ENCODE assay signal across 14 mouse cellular contexts in the genomic region with DNA sequence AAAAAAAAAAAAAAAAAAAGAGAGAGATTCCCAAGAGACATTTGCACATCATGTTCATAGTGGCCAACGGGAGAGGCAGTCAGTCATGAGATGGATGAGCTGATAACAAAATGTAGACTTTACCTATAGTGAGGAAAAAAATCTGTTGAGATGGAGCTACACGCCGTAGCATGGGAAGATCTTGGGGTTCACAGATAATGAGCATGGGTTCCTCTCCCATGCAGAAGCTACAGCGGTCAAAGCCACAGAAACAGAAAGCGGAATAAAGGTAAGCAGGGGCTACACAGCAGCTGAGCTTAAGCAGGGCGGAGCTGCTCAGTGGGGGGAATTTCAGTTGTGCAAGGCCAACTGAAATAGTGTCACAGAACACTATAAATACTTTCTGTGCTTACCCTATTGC. TPM values are rescaled to one million over a fixed set of nuclear protein-coding genes. Genes with fewer than 3 reads are reported as not detected.
DNase-seq lines count a peak whose midpoint lies in the region; TF ChIP-seq lines count a peak whose summit lies in the region.
"Had no signal": no experiment of that assay in that cellular context is flagged by ENCODE, and none has a peak within 500 bp of the region (broad histone marks: within the 10 kb centered on the region; RNA-seq: fewer than 3 reads in every experiment).

No protein-coding gene starts in this region.

- intact Hi-C loops in left cerebral cortex, postnatal 10 days (cut with DNase I): no loop called here

- H3K36me3 ChIP-seq in MEL (ENCODE audit: control insufficient read depth in 1 of 2, insufficient read depth in 2 of 2, low read length in 2 of 2): peaks cover 0 to 40% of the 10 kb centered on the region in 2 experiments; a peak in 2 of 4 replicates
- H3K36me3 ChIP-seq: heart, embryonic 15.5 days; hindbrain, embryonic 15.5 days had no signal

- no peaks in the 10 kb centered on the region for H3K9me3 ChIP-seq in MEL (replicated peaks; ENCODE audit: insufficient read depth, low read length)
- H3K9me3 ChIP-seq: heart, embryonic 15.5 days; hindbrain, embryonic 15.5 days had no signal

- no peak for TF ChIP-seq RAD21 in MEL (IDR thresholded peaks at IDR 0.05; ENCODE audit: low read depth, low read length)

- no peaks in the 10 kb centered on the region for H3K27me3 ChIP-seq in MEL (ENCODE audit: control insufficient read depth in 1 of 2, insufficient read depth in 2 of 2, low read length in 2 of 2)
- H3K27me3 ChIP-seq: heart, embryonic 15.5 days; hindbrain, embryonic 15.5 days had no signal

- H3K79me2 ChIP-seq in MEL (ENCODE audit: control insufficient read depth, insufficient read depth, low read length, poor library complexity): no peaks in the 10 kb centered on the region; the same call in 1 of the 2 replicates

- TF ChIP-seq EP300 in MEL (IDR thresholded peaks at IDR 0.05; ENCODE audit: low read depth in 1 of 2, low read length in 2 of 2): peak; percentile 77 to 78

- peak overlapping the region; percentile 15 to 42 for H3K4me3 ChIP-seq in MEL (ENCODE audit: control insufficient read depth in 1 of 2, insufficient read depth in 1 of 2, low read depth in 2 of 2, low read length in 2 of 2)
- H3K4me3 ChIP-seq: heart, embryonic 15.5 days; hindbrain, embryonic 15.5 days had no signal

- peak overlapping the region; percentile 98 for H3K27ac ChIP-seq in MEL (ENCODE audit: control insufficient read depth, low read depth, low read length)
- H3K27ac ChIP-seq: heart, embryonic 15.5 days; hindbrain, embryonic 15.5 days had no signal

- TF ChIP-seq CTCF in MEL (IDR thresholded peaks at IDR 0.05 in 2 of 3, conservative IDR thresholded peaks at IDR 0.05 in 1 of 3; ENCODE audit: control insufficient read depth in 1 of 3, insufficient read depth in 1 of 3, low read depth in 2 of 3, low read length in 3 of 3, poor library complexity in 1 of 3, severe bottlenecking in 1 of 3): no peak

- H3K4me1 ChIP-seq in MEL (ENCODE audit: control insufficient read depth in 1 of 2, insufficient read depth in 2 of 2, low read length in 2 of 2): peaks cover 24 to 37% of the 10 kb centered on the region in 2 experiments
- H3K4me1 ChIP-seq: hindbrain, embryonic 15.5 days had no signal

- no peak for TF ChIP-seq POLR2A in MEL (IDR thresholded peaks at IDR 0.05; ENCODE audit: control insufficient read depth in 1 of 2, insufficient read depth in 1 of 2, low read depth in 1 of 2, low read length in 2 of 2, poor library complexity in 1 of 2)

- DNase-seq in spleen, adult 18-20 months: peak; percentile 46 to 54
- DNase-seq in spleen, postnatal 14 days (ENCODE audit: low spot score in 2 of 2): no peak
- peak; percentile 89 for DNase-seq in MEL (ENCODE audit: low read depth, low spot score)
- peak; percentile 10 for DNase-seq in lung, postnatal 10 days
- peak; percentile 84 to 85 for DNase-seq in spleen, postnatal 36 days (ENCODE audit: low spot score in 2 of 2)
- no peak for DNase-seq in left cerebral cortex, postnatal 10 days (ENCODE audit: extremely low spot score in 1 of 2, low spot score in 2 of 2)
- no peak for DNase-seq in adrenal gland, adult 18-20 months (ENCODE audit: low spot score in 2 of 2)
- DNase-seq: adrenal gland, postnatal 25 days; cerebellum, adult 11 months; forebrain, postnatal 0 days; gastrocnemius, postnatal 36 days; thymus, postnatal 36 days had no signal

- peak overlapping the region; percentile 38; the same call in 1 of the 2 replicates for H3K9ac ChIP-seq in MEL (ENCODE audit: control insufficient read depth, low read depth, low read length, poor library complexity, severe bottlenecking)
- H3K9ac ChIP-seq: forebrain, postnatal 0 days; heart, embryonic 15.5 days; hindbrain, embryonic 15.5 days had no signal

TF ChIP-seq in MEL, 35 proteins besides CTCF, POLR2A, EP300 and RAD21:
- no peak for TF ChIP-seq MAFK (IDR thresholded peaks at IDR 0.05; ENCODE audit: borderline replicate concordance, low read depth, low read length)
- TF ChIP-seq UBTF (IDR thresholded peaks at IDR 0.05; ENCODE audit: borderline replicate concordance, insufficient read depth, low read depth, low read length): no peak
- TF ChIP-seq MAZ (IDR thresholded peaks at IDR 0.05; ENCODE audit: low read depth, low read length): 0 out of 2 replicates have a peak, but pooled peaks have one; percentile 3
- peak; percentile 10; the same call in 1 of the 2 replicates for TF ChIP-seq BHLHE40 (IDR thresholded peaks at IDR 0.05; ENCODE audit: borderline replicate concordance, low read depth, low read length)
- TF ChIP-seq GATA1 (IDR thresholded peaks at IDR 0.05; ENCODE audit: low read depth, low read length): peak; percentile 65
- TF ChIP-seq TAL1 (IDR thresholded peaks at IDR 0.05; ENCODE audit: low read length): peak; percentile 52
- TF ChIP-seq ZMIZ1 (IDR thresholded peaks at IDR 0.05; ENCODE audit: low read depth, low read length): 0 out of 2 replicates have a peak, but pooled peaks have one; percentile 39
- TF ChIP-seq POLR2AphosphoS5 (IDR thresholded peaks at IDR 0.05; ENCODE audit: borderline replicate concordance, low read depth, low read length): no peak
- peak; percentile 72 for TF ChIP-seq MXI1 (IDR thresholded peaks at IDR 0.05; ENCODE audit: low read depth, low read length)
- peak; percentile 67 for TF ChIP-seq TCF12 (IDR thresholded peaks at IDR 0.05; ENCODE audit: low read depth, low read length)
- TF ChIP-seq MYC (IDR thresholded peaks at IDR 0.05; ENCODE audit: low read depth, low read length): peak; percentile 74
- peak; percentile 87 for TF ChIP-seq ETS1 (IDR thresholded peaks at IDR 0.05; ENCODE audit: low read depth, low read length)
- TF ChIP-seq ZNF384 (IDR thresholded peaks at IDR 0.05; ENCODE audit: low read depth, low read length): peak; percentile 63
- peak; percentile 71 for TF ChIP-seq MAX (IDR thresholded peaks at IDR 0.05; ENCODE audit: low read length)
- peak; percentile 44; the same call in 1 of the 2 replicates for TF ChIP-seq ZKSCAN1 (IDR thresholded peaks at IDR 0.05; ENCODE audit: low read depth, low read length)
- no peak for TF ChIP-seq NELFE (IDR thresholded peaks at IDR 0.05; ENCODE audit: low read depth, low read length)
- TF ChIP-seq MYB (IDR thresholded peaks at IDR 0.05; ENCODE audit: low read depth, low read length): peak; percentile 80
- TF ChIP-seq SIN3A (IDR thresholded peaks at IDR 0.05; ENCODE audit: low read length): peak; percentile 58
- TF ChIP-seq RCOR1 (IDR thresholded peaks at IDR 0.05; ENCODE audit: low read depth, low read length): peak; percentile 83
- 0 out of 2 replicates have a peak, but pooled peaks have one; percentile 2 for TF ChIP-seq TBP (IDR thresholded peaks at IDR 0.05; ENCODE audit: low read depth, low read length)
TF ChIP-seq in MEL: peak in this region for 16.

RNA-seq across cellular contexts. Expression of gene Themis2, which starts 8.1 kb away (rescaled TPM):
- 1.0 and 1.1 TPM in 2 replicates for total RNA-seq in MEL (2012; rRNA removed)
- 1 to 10 TPM in 1 of 2 experiments, not detected in 1; 2.6 TPM for polyA plus RNA-seq in MEL (2012; ENCODE audit: insufficient read depth in 1 of 2, insufficient read length in 2 of 2, low read depth in 1 of 2, low replicate concordance in 2 of 2, missing spikeins in 1 of 2)
- total RNA-seq in left cerebral cortex, postnatal 10 days (2021): under 1 TPM; 0.47 to 0.49 TPM
- 1 to 10 TPM; 1.7 to 3.3 TPM for total RNA-seq in adrenal gland, adult 18-20 months (2021)

RNA-seq across cellular contexts. Expression of gene Rpa2, which starts 36.2 kb away (rescaled TPM):
- 102 and 119 TPM in 2 replicates for total RNA-seq in MEL (2012; rRNA removed)
- polyA plus RNA-seq in MEL (2012; ENCODE audit: insufficient read depth in 1 of 2, insufficient read length in 2 of 2, low read depth in 1 of 2, low replicate concordance in 2 of 2, missing spikeins in 1 of 2): 100 to 1,000 TPM in 1 of 2 experiments, not detected in 1; 103 TPM
- 10 to 100 TPM; 13.9 to 15.5 TPM for total RNA-seq in left cerebral cortex, postnatal 10 days (2021)
- 1 to 10 TPM; 5.2 to 7.2 TPM for total RNA-seq in adrenal gland, adult 18-20 months (2021)

RNA-seq across cellular contexts. Expression of gene Ppp1r8, which starts 38.6 kb away (rescaled TPM):
- total RNA-seq in MEL (2012; rRNA removed): 83.6 and 84.7 TPM in 2 replicates
- polyA plus RNA-seq in MEL (2012; ENCODE audit: insufficient read depth in 1 of 2, insufficient read length in 2 of 2, low read depth in 1 of 2, low replicate concordance in 2 of 2, missing spikeins in 1 of 2): 100 to 1,000 TPM in 1 of 2 experiments, not detected in 1; 103 TPM
- 10 to 100 TPM; 44.9 to 45.0 TPM for total RNA-seq in left cerebral cortex, postnatal 10 days (2021)
- total RNA-seq in adrenal gland, adult 18-20 months (2021): 10 to 100 TPM; 31.2 to 41.0 TPM

RNA-seq across cellular contexts. Expression of gene Smpdl3b, which starts 47.3 kb away (rescaled TPM):
- total RNA-seq in MEL (2012; rRNA removed): 0.20 and 0.69 TPM in 2 replicates
- under 1 TPM in 1 of 2 experiments, not detected in 1; 0.28 TPM for polyA plus RNA-seq in MEL (2012; ENCODE audit: insufficient read depth in 1 of 2, insufficient read length in 2 of 2, low read depth in 1 of 2, low replicate concordance in 2 of 2, missing spikeins in 1 of 2)
- total RNA-seq in left cerebral cortex, postnatal 10 days (2021): 1 to 10 TPM; 2.0 to 2.2 TPM
- 10 to 100 TPM in 1 of 2 experiments, under 1 TPM in 1; 0.83 to 15.0 TPM for total RNA-seq in adrenal gland, adult 18-20 months (2021)

Comparison
In these comparisons a context has a peak if more than half of its experiments do, and no peak if none do; other contexts are left out.
1. DNase-seq: peak in spleen, adult 18-20 months (2 of 2), MEL (single experiment), lung, postnatal 10 days (single experiment) and spleen, postnatal 36 days (2 of 2); none in spleen, postnatal 14 days (0 of 2), left cerebral cortex, postnatal 10 days (0 of 2) and adrenal gland, adult 18-20 months (0 of 2).